Mouse (Mus musculus) embryonic facial prominence, embryonic 14.5 days (tissue): ENCODE results near the gene Pdzph1. TPM values are rescaled to one million over a fixed set of nuclear protein-coding genes. Genes with fewer than 3 reads are reported as not detected.
A peak's percentile ranks its signal among the peaks of the same experiment; 100 is the strongest.

Source experiments
- ATAC-seq: fragments of 200-750 bp; cut with Nextera tagmentation; 2 replicates; pipeline ENCODE4 v1.8.0; 2017; ENCODE audit warnings: low read depth, moderate number of reproducible peaks, moderate TSS enrichment
- DNase-seq: peaks from one replicate; pipeline ENCODE4 v3.0.0-alpha.2; 2015; ENCODE audit warnings: low spot score
- H3K27ac ChIP-seq: fragments of 300-500 bp; sonication (generic); replicated peaks from 2 replicates; pipeline ENCODE4 v1.5.1; 2014; ENCODE audit warnings: low read depth, mild to moderate bottlenecking, low read length, moderate library complexity
- H3K27me3 ChIP-seq: fragments of 300-500 bp; sonication (generic); replicated peaks from 2 replicates; pipeline ENCODE4 v1.6.1; 2014; ENCODE audit warnings: low read length; ENCODE audit not compliant: control insufficient read depth, insufficient read depth
- H3K36me3 ChIP-seq: fragments of 300-500 bp; sonication (generic); 2 replicates; pipeline ENCODE4 v1.6.1; 2014; ENCODE audit warnings: low read length, mixed read lengths; ENCODE audit not compliant: control insufficient read depth, insufficient read depth
- H3K4me1 ChIP-seq: fragments of 300-500 bp; sonication (generic); 2 replicates; pipeline ENCODE4 v1.6.1; 2014; ENCODE audit warnings: antibody characterized with exemption, low read length; ENCODE audit not compliant: control insufficient read depth, insufficient read depth
- H3K4me2 ChIP-seq: fragments of 300-500 bp; sonication (generic); 2 replicates; pipeline ENCODE4 v1.6.1; 2014; ENCODE audit warnings: low read depth, mild to moderate bottlenecking, low read length, moderate library complexity, mixed read lengths
- H3K4me3 ChIP-seq: fragments of 300-500 bp; sonication (generic); 2 replicates; pipeline ENCODE4 v1.5.1; 2014; ENCODE audit warnings: low read depth, mild to moderate bottlenecking, low read length
- H3K9ac ChIP-seq: fragments of 300-500 bp; sonication (generic); 2 replicates; pipeline ENCODE4 v1.6.1; 2014; ENCODE audit warnings: low read depth, mild to moderate bottlenecking, low read length, moderate library complexity, mixed read lengths
- H3K9me3 ChIP-seq: fragments of 300-500 bp; sonication (generic); 2 replicates; pipeline ENCODE4 v1.6.1; 2016; ENCODE audit warnings: low read length; ENCODE audit not compliant: control insufficient read depth
- WGBS: fragments of 180-500 bp; shearing (Covaris S2); extraction: QIAGEN DNeasy Blood & Tissue Kit; methylation state at CpG from one replicate; pipeline ENCODE4 v1.1.7; 2014; 5-methylcytosine and 5-hydroxymethylcytosine counted together
- polyA plus RNA-seq: library from polyadenylated mRNA; unstranded; fragments of >200 nt; fragmentation: Nextera tagmentation; extraction: Ambion mirVana; gene quantifications from 2 replicates; pipeline ENCODE4 v1.2.1, GENCODE M21; 2014

Pdzph1 gene
- polyA plus RNA-seq, 1 experiment from 2014 or later, result 0.42 TPM

- WGBS, result 79% methylated on average over 13 of the region's 13 CpGs
Observed at GRCm38 (mm10) chr17:59011546-59012307, 20.6 kb upstream of the Pdzph1 start.

GRCm38 (mm10) chr17:58973237-58973636 is 17.9 kb downstream of the Pdzph1 start:
- H3K9me3 ChIP-seq, result no peaks in the 10 kb centered on the region
- peaks cover 2% of the 10 kb centered on the region; the same call in 1 of the 2 replicates for H3K4me1 ChIP-seq
- no peak overlapping the region for H3K27ac ChIP-seq
- H3K4me2 ChIP-seq, result no peak overlapping the region
- WGBS, result 70% methylated on average over 5 of the region's 5 CpGs
- no peak overlapping the region for H3K4me3 ChIP-seq
- H3K27me3 ChIP-seq, result no peaks in the 10 kb centered on the region
- no peak overlapping the region for H3K9ac ChIP-seq
- DNase-seq (no peak), ATAC-seq (no peak)
- H3K36me3 ChIP-seq, result no peaks in the 10 kb centered on the region

More at GRCm38 (mm10) chr17:59011546-59012307, 20.6 kb upstream of the Pdzph1 start:
- Histone ChIP-seq H3K36me3 (no peaks in the 10 kb centered on the region), H3K9me3 (no peaks in the 10 kb centered on the region), H3K27me3 (no peaks in the 10 kb centered on the region), H3K9ac (no peak overlapping the region), H3K4me3 (peak overlapping the region; percentile 50; the same call in 1 of the 2 replicates), H3K4me2 (no peak overlapping the region; the same call in 1 of the 2 replicates), H3K27ac (no peak overlapping the region), H3K4me1 (no peaks in the 10 kb centered on the region)
- no peak for ATAC-seq
- DNase-seq, result no peak

- Histone ChIP-seq H3K27me3 (no peaks in the 10 kb centered on the region), H3K36me3 (no peaks in the 10 kb centered on the region), H3K4me2 (no peak overlapping the region), H3K9me3 (no peaks in the 10 kb centered on the region), H3K27ac (no peak overlapping the region), H3K9ac (no peak overlapping the region), H3K4me3 (no peak overlapping the region), H3K4me1 (no peaks in the 10 kb centered on the region)
- WGBS, result 27% methylated on average over 3 of the region's 3 CpGs
- DNase-seq (peak; percentile 11), ATAC-seq (no peak)
Observed at GRCm38 (mm10) chr17:58959905-58960304, 31.3 kb downstream of the Pdzph1 start.

GRCm38 (mm10) chr17:58957055-58957454 is 34.1 kb downstream of the Pdzph1 start:
- Histone ChIP-seq H3K36me3 (no peaks in the 10 kb centered on the region), H3K9ac (no peak overlapping the region), H3K4me1 (no peaks in the 10 kb centered on the region), H3K4me3 (no peak overlapping the region), H3K4me2 (no peak overlapping the region), H3K9me3 (no peaks in the 10 kb centered on the region), H3K27me3 (no peaks in the 10 kb centered on the region), H3K27ac (no peak overlapping the region)
- ATAC-seq (no peak), DNase-seq (no peak)
- WGBS, result 83% methylated on average over 1 of the region's 1 CpGs

- Histone ChIP-seq H3K4me3 (no peak overlapping the region), H3K4me1 (no peaks in the 10 kb centered on the region), H3K27me3 (no peaks in the 10 kb centered on the region), H3K27ac (no peak overlapping the region), H3K9me3 (no peaks in the 10 kb centered on the region), H3K36me3 (no peaks in the 10 kb centered on the region), H3K4me2 (no peak overlapping the region), H3K9ac (no peak overlapping the region)
- no peak for ATAC-seq
- 77% methylated on average over 10 of the region's 10 CpGs for WGBS
- no peak for DNase-seq
Observed at GRCm38 (mm10) chr17:58943015-58943822, 48.0 kb downstream of the Pdzph1 start.

GRCm38 (mm10) chr17:58938598-58938997 is 52.6 kb downstream of the Pdzph1 start:
- no peak overlapping the region for H3K4me3 ChIP-seq
- no peaks in the 10 kb centered on the region for H3K4me1 ChIP-seq
- no peak overlapping the region for H3K27ac ChIP-seq
- no peaks in the 10 kb centered on the region for H3K27me3 ChIP-seq
- no peak overlapping the region for H3K4me2 ChIP-seq
- H3K36me3 ChIP-seq, result no peaks in the 10 kb centered on the region
- H3K9ac ChIP-seq, result no peak overlapping the region
- WGBS, result 84% methylated on average over 1 of the region's 1 CpGs
- H3K9me3 ChIP-seq, result no peaks in the 10 kb centered on the region
- DNase-seq (no peak), ATAC-seq (no peak)

GRCm38 (mm10) chr17:58937533-58937932 is 53.6 kb downstream of the Pdzph1 start:
- 46% methylated on average over 4 of the region's 4 CpGs for WGBS
- no peak overlapping the region for H3K9ac ChIP-seq

GRCm38 (mm10) chr17:58932983-58933280 is 58.2 kb downstream of the Pdzph1 start:
- no peak overlapping the region for H3K27ac ChIP-seq
- no peaks in the 10 kb centered on the region for H3K36me3 ChIP-seq
- no peak overlapping the region for H3K4me3 ChIP-seq
- 36% methylated on average over 1 of the region's 1 CpGs for WGBS
- DNase-seq (no peak), ATAC-seq (no peak; the same call in 1 of the 2 replicates)
- H3K9ac ChIP-seq, result no peak overlapping the region
- no peak overlapping the region for H3K4me2 ChIP-seq
- no peaks in the 10 kb centered on the region for H3K27me3 ChIP-seq
- no peaks in the 10 kb centered on the region for H3K4me1 ChIP-seq
- no peaks in the 10 kb centered on the region for H3K9me3 ChIP-seq

More at GRCm38 (mm10) chr17:58937533-58937932, 53.6 kb downstream of the Pdzph1 start:
- H3K4me1 ChIP-seq, result no peaks in the 10 kb centered on the region
- ATAC-seq (no peak), DNase-seq (no peak)
- H3K36me3 ChIP-seq, result no peaks in the 10 kb centered on the region
- H3K27ac ChIP-seq, result no peak overlapping the region
- no peaks in the 10 kb centered on the region for H3K9me3 ChIP-seq
- no peak overlapping the region for H3K4me3 ChIP-seq
- H3K27me3 ChIP-seq, result no peaks in the 10 kb centered on the region
- H3K4me2 ChIP-seq, result no peak overlapping the region
